Mouse (Mus musculus): ENCODE data around the gene Nr2e1.

The Nr2e1 gene

DNA sequence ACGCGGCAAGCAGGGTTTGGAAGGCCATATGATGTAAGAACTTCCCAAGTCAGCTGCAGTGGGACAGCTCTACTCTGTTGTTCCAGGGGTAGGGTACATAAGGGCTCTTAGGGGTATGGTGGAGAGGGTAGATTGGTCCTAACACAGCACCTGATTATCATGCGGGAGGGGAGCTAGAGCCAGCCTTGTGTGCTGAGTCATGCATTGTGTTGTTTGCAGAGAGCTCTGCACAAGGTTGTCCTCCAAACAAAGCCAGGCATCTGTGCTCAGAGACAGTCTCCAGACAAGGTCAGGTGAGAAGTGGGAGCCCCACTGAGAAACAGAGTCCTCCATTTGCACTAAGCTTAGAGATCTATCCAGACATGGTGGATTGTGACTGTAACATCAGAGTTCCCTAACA is 36.9 kb downstream of the Nr2e1 start:
- DNase-seq (ENCODE audit: low spot score in 2 of 2), result no peak

DNA sequence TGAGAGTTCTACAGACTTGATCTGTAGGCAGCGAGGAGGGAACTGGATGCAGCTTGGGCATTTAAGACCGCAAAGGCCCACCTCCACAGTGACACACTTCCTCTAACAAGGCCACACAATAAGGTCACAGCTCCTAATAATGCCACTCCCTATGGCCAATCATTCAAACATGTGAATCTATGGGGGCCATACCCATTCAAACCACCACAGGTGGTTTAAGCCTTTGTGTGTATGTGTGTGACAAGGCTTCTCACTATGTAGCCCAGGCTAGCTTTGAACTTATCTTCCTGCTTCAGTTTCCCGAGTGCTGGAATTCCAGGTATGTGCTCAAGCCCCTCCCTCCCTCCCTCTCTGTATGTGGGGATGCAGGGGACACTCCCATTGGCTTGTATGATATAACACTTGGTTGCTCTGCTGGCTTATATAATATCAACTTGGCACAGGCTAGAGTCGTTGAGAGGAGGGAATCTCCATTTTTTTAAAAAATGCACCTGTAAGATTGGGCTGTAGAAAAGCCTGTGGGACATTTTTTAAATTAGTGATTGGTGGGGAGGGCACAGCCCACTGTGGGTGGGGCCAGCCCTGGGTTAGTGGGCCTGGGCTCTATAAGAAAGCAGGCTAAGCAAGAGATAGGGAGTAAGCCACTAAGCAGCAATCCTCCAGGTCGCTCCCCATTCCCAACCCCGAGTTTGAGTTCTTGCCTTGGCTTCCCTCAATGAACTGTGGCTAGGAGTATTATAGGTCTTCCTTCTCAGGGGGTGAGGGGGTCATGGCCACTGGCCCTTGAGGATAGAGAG is 37.5 kb downstream of the Nr2e1 start:
- DNase-seq (ENCODE audit: low spot score in 2 of 2), result no peak

DNA sequence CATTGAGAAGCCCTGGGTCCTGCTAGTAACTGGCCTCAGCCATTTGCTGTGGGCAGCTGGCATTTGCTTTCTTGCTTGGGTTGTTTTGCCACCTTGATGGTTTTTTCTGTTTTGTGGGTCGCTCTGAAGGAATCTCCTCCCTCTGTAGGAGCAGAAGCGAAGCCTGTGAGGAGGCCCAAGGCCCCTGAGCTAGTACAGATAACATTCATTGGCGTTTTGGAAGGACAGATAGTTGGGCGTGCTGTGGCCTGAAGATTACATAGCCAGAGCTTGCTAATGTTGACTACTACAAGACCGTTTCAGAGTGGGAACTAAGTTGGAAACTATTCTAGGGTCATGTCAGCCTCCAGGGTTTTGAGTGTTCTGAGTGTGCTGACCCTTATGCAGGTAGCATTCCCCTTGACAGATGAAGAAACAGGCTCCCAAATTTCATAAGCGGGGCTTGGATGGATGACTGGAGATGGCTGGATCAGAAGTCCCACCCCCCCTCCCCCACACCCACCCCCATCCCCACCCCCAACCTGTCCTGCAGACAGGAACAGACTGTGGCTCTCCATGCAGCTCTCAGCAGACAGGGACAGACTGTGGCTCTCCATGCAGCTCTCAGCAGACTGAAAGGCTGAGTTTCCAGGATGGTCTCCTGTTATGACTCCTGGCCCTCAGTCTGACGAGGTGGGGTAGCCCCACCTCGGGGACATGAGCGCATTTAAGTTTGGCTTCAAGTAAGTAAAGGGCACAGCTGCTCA is 45.7 kb downstream of the Nr2e1 start:
- no peak for DNase-seq (ENCODE audit: low spot score in 2 of 2)

DNA sequence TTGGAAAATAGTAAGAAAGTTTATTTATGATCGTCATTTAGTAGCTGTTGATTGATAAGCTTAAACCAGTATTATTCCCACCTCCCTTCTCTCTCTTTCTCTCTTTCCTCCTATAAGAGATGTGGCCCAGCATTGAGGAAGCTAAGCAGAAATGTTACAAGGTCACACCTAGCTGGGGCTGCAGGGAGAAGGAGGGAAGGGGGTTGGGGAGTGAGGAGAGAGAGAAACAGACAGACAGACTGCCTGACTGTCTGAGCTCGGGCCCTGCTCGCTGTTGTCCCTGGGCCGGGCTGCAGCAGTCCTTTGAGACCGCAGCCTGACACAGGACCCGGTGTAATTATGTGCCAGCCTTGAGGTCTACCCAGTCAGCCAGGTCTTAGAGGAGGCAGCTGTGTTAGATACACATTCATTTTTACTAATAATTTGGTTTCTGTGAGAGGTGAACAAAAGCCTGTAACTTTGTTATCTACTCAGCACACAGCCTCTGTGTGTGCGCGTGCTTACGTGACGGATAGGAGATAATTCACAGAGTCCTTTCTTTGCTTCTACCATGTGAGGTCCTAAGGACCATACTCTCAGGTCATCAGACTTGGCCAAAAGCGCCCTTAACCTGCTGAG is 49.5 kb downstream of the Nr2e1 start:
- DNase-seq (ENCODE audit: low spot score in 2 of 2), result no peak

DNA sequence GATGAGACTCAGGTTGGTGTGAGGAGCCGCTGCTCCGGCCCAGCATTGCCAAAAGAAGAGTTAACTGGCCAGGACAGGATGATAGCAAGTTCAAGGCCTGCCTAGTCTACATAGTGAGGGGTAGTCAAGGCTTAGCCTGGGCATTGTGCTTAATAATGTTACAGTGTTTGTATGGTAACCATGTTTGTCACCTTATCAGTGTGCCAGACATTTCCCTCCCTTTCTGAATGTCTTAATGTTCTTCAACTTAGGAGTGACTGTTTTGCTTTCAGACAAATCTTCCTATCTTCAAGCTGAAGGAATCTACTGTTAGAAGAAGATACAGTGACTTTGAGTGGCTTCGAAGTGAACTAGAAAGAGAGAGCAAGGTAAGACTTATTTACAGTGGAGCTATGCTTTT is 57.8 kb downstream of the Nr2e1 start:
- no peak for DNase-seq (ENCODE audit: low spot score in 2 of 2)

DNA sequence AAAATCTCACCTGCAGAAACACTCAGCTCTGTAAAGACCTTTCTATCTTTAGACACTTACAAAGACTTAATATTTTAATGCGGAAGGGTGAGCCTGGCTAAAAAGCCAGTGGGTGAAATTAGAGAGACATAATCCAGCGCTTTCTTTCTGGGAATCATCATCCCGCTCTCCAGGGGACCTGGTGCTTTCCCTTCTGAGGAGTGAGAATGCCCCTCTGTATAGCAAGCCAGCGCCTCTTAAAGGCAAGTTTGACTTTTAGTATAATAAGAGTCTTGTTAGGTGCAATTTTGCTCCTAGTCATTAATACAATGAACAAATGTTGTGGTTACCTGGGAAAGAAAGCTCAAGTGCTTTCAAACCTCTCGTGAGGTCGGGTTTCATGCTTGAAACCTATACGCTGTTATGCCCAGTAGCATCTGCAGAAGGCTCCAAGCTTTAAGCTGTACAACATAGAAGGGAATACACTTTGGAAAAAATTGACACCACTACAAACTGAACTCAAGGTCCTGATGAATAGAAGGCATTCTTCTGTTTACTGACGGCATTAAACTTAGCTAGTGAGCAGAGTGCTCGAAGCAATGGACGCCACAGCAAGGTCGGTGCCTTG is 59.8 kb downstream of the Nr2e1 start:
- DNase-seq (ENCODE audit: low spot score in 2 of 2), result no peak

DNA sequence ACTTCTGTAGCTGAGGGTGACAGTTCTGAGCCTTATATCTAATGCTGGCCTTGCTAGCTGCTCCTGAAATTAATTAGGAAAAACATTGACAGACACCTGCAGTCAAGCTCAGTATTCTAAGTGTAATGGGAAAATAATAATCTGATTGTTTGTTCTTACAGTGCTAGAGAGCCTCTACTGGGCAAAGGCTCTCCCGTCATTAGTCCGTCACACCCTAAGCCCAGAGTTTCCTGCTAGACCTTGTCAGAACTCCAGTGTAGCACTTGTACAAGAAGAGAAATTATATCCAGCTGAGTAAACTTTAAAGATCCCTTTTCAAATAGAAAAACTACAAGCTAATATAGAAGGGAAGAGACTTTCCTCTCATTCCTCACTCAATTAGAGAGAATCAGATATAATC is 60.5 kb downstream of the Nr2e1 start:
- no peak for DNase-seq (ENCODE audit: low spot score in 2 of 2)

DNA sequence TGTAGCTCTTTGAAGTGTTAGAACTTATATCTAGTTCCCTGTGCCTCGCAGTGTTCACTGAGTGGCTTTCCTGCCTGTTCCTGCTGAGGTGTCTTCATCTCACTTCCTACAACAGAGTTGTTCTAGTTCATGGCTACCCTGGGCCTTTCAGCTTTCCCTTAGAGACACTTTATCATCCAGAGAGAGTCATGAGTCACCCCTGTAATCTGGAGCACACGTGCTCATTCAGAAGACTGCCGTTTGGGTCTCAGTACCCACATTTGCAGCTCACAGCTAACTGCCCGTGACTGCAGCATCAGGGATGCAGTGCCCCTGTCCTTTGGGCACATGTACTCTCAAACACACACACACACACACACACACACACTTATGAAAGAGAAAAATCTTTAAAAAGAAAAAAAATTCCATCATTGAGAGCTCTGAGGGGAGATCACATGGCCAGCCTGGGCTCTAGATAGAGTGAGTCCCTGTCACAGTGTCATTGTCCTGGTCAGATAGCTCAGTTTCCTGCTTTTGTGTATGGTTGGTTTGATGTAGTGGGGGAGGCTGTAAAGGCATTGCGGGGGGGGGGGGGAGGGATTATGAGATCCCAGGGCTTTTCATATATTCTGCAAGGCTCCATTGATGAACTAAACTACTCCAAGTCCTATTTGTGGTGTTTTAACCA is 62.0 kb downstream of the Nr2e1 start:
- DNase-seq (ENCODE audit: low spot score in 2 of 2), result no peak

DNA sequence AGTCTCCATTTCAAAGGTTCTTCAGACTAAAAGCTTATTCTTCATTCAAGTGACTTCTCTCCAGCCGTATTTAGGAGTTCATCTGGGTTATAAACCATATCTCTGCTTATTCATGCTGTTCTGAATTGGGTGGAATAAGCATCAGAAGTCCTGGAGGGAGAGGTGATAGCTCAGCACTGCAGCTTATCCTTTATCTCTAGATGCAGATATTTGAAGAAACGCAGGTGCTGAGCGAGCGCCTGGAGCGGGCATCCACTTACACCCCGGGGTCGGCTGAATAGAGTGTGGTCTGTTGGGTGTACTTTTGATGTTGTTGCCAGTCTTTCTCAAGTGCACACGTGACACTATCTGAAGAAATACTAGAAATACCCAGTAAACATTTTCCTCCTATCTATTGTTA is 65.1 kb downstream of the Nr2e1 start:
- DNase-seq (ENCODE audit: low spot score in 2 of 2), result no peak

DNA sequence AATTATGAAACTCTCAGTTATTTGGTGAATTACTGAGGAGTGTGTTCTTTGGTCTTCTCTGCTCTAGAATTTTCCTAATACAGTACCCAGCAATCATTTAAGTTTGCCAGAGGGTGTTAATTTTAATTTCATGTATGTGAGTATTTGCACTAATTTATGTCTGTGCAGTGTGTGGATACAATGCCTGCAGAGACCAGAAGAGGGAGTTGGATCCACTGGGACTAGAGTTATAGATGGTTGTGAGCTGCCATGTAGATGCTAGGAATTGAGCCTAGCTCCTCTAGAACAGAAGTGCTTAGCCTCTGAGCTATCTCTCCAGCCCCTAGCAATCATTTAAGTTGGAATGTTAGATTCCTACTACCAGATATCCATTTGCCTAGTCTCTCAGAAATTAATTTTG is 69.3 kb downstream of the Nr2e1 start:
- no peak for DNase-seq (ENCODE audit: low spot score in 2 of 2)
